Mouse (Mus musculus): ENCODE measurements around the gene Slit3. TPM values are rescaled to one million over a fixed set of nuclear protein-coding genes. Genes with fewer than 3 reads are reported as not detected.
A peak's percentile ranks its signal among the peaks of the same experiment; 100 is the strongest.

Gene Slit3
- polyA plus RNA-seq, 1 experiment from 2014 or later: 14.3 TPM

DNA sequence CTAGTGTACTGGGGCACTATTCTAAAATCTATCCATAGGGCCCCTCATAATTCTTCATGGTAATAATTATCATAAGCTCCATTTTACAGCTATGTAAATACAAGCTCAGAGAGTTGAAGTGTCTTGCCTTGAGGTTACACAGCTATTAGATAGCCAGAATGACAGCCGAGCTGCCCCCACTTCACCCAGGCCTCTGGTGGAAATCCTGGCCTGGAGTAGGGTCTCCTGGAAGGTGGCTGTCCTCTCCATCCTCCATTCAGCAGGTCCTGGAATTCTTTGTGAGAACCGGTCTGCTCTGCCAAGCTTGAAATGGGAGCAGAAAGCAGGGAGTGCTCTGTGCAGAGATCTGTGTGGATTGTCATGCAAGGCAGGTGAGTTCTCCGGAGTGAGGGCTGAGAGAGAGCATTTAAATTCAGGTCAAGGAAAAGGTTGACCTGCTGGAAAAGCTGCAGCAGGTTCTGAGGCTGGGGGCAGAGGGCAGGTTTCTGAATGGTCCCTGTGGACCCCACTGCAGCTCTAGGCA, 517.9 kb downstream of the Slit3 start:
- no peak overlapping the region; the same call in 1 of the 2 replicates for H3K27ac ChIP-seq
- no peaks in the 10 kb centered on the region; the same call in none of the 2 replicates for H3K4me1 ChIP-seq (replicated peaks; ENCODE audit: control insufficient read depth, insufficient read depth, low read length)
- WGBS: 16% methylated on average over 3 of the region's 3 CpGs
- no peaks in the 10 kb centered on the region for H3K36me3 ChIP-seq (replicated peaks; ENCODE audit: control insufficient read depth, insufficient read depth)
- no peak overlapping the region for H3K4me3 ChIP-seq (replicated peaks; ENCODE audit: low read length)
- ATAC-seq (ENCODE audit: low FRiP score) (no peak), DNase-seq (ENCODE audit: low spot score) (no peak)
- H3K27me3 ChIP-seq (ENCODE audit: control insufficient read depth, insufficient read depth, low read length): no peaks in the 10 kb centered on the region
- H3K9ac ChIP-seq: 0 out of 2 replicates have a peak overlapping the region, but pooled peaks have one; percentile 8
- no peaks in the 10 kb centered on the region for H3K9me3 ChIP-seq (ENCODE audit: control insufficient read depth, low read length)
- peak overlapping the region; percentile 11; the same call in 1 of the 2 replicates for H3K4me2 ChIP-seq (replicated peaks)

DNA sequence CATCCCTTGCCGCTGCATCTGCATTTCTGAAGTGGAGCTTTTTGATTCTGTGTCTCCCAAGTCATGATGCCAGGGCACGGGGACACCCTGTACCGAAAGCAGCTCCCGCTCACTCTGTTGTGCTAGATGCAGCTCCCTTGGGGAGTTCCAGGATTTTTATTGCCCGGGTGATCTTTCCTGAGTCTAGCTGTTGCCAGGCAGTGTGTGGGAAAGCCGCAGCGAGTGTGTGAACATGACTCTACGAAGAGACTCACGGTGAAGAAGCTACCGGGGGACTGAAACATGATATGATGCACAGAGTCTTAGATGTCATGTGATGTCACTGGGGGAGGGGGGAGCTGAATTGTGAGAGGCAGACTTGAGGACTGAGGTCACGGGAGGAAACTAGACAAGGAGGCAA, 518.4 kb downstream of the Slit3 start:
- Histone ChIP-seq H3K4me3 (replicated peaks; ENCODE audit: low read length) (no peak overlapping the region), H3K27ac (no peak overlapping the region; the same call in 1 of the 2 replicates), H3K27me3 (ENCODE audit: control insufficient read depth, insufficient read depth, low read length) (no peaks in the 10 kb centered on the region), H3K9ac (0 out of 2 replicates have a peak overlapping the region, but pooled peaks have one; percentile 8), H3K9me3 (ENCODE audit: control insufficient read depth, low read length) (no peaks in the 10 kb centered on the region), H3K36me3 (replicated peaks; ENCODE audit: control insufficient read depth, insufficient read depth) (no peaks in the 10 kb centered on the region), H3K4me2 (replicated peaks) (peak overlapping the region; percentile 11; the same call in 1 of the 2 replicates), H3K4me1 (replicated peaks; ENCODE audit: control insufficient read depth, insufficient read depth, low read length) (no peaks in the 10 kb centered on the region; the same call in none of the 2 replicates)
- no peak for ATAC-seq (ENCODE audit: low FRiP score)
- 11% methylated on average over 11 of the region's 11 CpGs for WGBS
- DNase-seq (ENCODE audit: low spot score): no peak

- H3K4me3 ChIP-seq (replicated peaks; ENCODE audit: low read length): no peak overlapping the region
- ATAC-seq (ENCODE audit: low FRiP score): peak; percentile 77
- H3K9me3 ChIP-seq (ENCODE audit: control insufficient read depth, low read length): no peaks in the 10 kb centered on the region
- no peak for DNase-seq (ENCODE audit: low spot score)
- no peaks in the 10 kb centered on the region for H3K27me3 ChIP-seq (ENCODE audit: control insufficient read depth, insufficient read depth, low read length)
- no peaks in the 10 kb centered on the region for H3K36me3 ChIP-seq (replicated peaks; ENCODE audit: control insufficient read depth, insufficient read depth)
- no peak overlapping the region for H3K4me2 ChIP-seq (replicated peaks)
- no peak overlapping the region for H3K9ac ChIP-seq
- no peak overlapping the region for H3K27ac ChIP-seq
- 61% methylated on average over 10 of the region's 10 CpGs for WGBS
- H3K4me1 ChIP-seq (replicated peaks; ENCODE audit: control insufficient read depth, insufficient read depth, low read length): no peaks in the 10 kb centered on the region
Observed at GRCm38 (mm10) chr11:35651286-35651685, 530.3 kb downstream of the Slit3 start.

GRCm38 (mm10) chr11:35655836-35656235, 534.8 kb downstream of the Slit3 start:
- no peak overlapping the region for H3K4me3 ChIP-seq (replicated peaks; ENCODE audit: low read length)
- no peaks in the 10 kb centered on the region; the same call in 1 of the 2 replicates for H3K27me3 ChIP-seq (ENCODE audit: control insufficient read depth, insufficient read depth, low read length)
- no peaks in the 10 kb centered on the region for H3K9me3 ChIP-seq (ENCODE audit: control insufficient read depth, low read length)
- no peak for ATAC-seq (ENCODE audit: low FRiP score)
- no peak for DNase-seq (ENCODE audit: low spot score)
- H3K4me1 ChIP-seq (replicated peaks; ENCODE audit: control insufficient read depth, insufficient read depth, low read length): no peaks in the 10 kb centered on the region
- no peak overlapping the region for H3K9ac ChIP-seq
- H3K4me2 ChIP-seq (replicated peaks): no peak overlapping the region
- H3K36me3 ChIP-seq (replicated peaks; ENCODE audit: control insufficient read depth, insufficient read depth): no peaks in the 10 kb centered on the region
- H3K27ac ChIP-seq: no peak overlapping the region

GRCm38 (mm10) chr11:35657582-35657981, 536.6 kb downstream of the Slit3 start:
- no peaks in the 10 kb centered on the region for H3K4me1 ChIP-seq (replicated peaks; ENCODE audit: control insufficient read depth, insufficient read depth, low read length)
- ATAC-seq (ENCODE audit: low FRiP score): no peak
- WGBS: 88% methylated on average over 6 of the region's 6 CpGs
- H3K9me3 ChIP-seq (ENCODE audit: control insufficient read depth, low read length): no peaks in the 10 kb centered on the region
- no peaks in the 10 kb centered on the region for H3K36me3 ChIP-seq (replicated peaks; ENCODE audit: control insufficient read depth, insufficient read depth)
- no peak overlapping the region for H3K27ac ChIP-seq
- H3K4me3 ChIP-seq (replicated peaks; ENCODE audit: low read length): no peak overlapping the region
- DNase-seq (ENCODE audit: low spot score): no peak
- H3K27me3 ChIP-seq (ENCODE audit: control insufficient read depth, insufficient read depth, low read length): peaks cover 3% of the 10 kb centered on the region; the same call in 1 of the 2 replicates
- H3K4me2 ChIP-seq (replicated peaks): no peak overlapping the region
- no peak overlapping the region for H3K9ac ChIP-seq

GRCm38 (mm10) chr11:35660967-35661366, 539.9 kb downstream of the Slit3 start:
- H3K27ac ChIP-seq: no peak overlapping the region
- H3K27me3 ChIP-seq (ENCODE audit: control insufficient read depth, insufficient read depth, low read length): peaks cover 3% of the 10 kb centered on the region; the same call in 1 of the 2 replicates
- WGBS: 92% methylated on average over 4 of the region's 4 CpGs
- H3K9ac ChIP-seq: no peak overlapping the region
- H3K4me3 ChIP-seq (replicated peaks; ENCODE audit: low read length): no peak overlapping the region
- no peak for ATAC-seq (ENCODE audit: low FRiP score)
- H3K4me2 ChIP-seq (replicated peaks): no peak overlapping the region
- H3K9me3 ChIP-seq (ENCODE audit: control insufficient read depth, low read length): no peaks in the 10 kb centered on the region
- no peaks in the 10 kb centered on the region for H3K36me3 ChIP-seq (replicated peaks; ENCODE audit: control insufficient read depth, insufficient read depth)
- DNase-seq (ENCODE audit: low spot score): no peak
- H3K4me1 ChIP-seq (replicated peaks; ENCODE audit: control insufficient read depth, insufficient read depth, low read length): no peaks in the 10 kb centered on the region

DNA sequence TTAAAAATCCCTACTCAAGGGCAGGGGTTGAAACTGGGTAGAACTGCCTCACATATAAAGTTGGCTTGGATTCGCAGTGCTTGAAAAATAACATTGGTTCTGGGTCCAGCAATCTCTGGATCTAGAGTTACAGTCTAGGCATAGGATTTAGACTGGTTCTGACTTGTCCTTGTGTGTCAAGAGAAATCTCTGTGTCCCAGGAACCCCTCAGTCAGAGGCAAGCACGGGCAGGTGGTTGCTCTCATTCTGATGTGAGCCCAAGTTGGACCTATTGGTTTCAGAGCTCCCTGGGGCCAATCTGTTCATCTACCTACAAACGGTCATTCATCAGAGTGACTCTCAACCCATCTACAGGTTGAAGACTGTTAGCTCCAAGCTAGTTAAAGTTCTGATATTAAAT, 541.9 kb downstream of the Slit3 start:
- H3K27ac ChIP-seq: no peak overlapping the region
- H3K9me3 ChIP-seq (ENCODE audit: control insufficient read depth, low read length): no peaks in the 10 kb centered on the region
- 93% methylated on average over 3 of the region's 3 CpGs for WGBS
- ATAC-seq (ENCODE audit: low FRiP score): no peak
- no peak overlapping the region for H3K9ac ChIP-seq
- peaks cover 3% of the 10 kb centered on the region; the same call in 1 of the 2 replicates for H3K27me3 ChIP-seq (ENCODE audit: control insufficient read depth, insufficient read depth, low read length)
- no peak overlapping the region for H3K4me2 ChIP-seq (replicated peaks)
- DNase-seq (ENCODE audit: low spot score): no peak
- H3K4me3 ChIP-seq (replicated peaks; ENCODE audit: low read length): no peak overlapping the region
- no peaks in the 10 kb centered on the region for H3K36me3 ChIP-seq (replicated peaks; ENCODE audit: control insufficient read depth, insufficient read depth)
- no peaks in the 10 kb centered on the region for H3K4me1 ChIP-seq (replicated peaks; ENCODE audit: control insufficient read depth, insufficient read depth, low read length)

DNA sequence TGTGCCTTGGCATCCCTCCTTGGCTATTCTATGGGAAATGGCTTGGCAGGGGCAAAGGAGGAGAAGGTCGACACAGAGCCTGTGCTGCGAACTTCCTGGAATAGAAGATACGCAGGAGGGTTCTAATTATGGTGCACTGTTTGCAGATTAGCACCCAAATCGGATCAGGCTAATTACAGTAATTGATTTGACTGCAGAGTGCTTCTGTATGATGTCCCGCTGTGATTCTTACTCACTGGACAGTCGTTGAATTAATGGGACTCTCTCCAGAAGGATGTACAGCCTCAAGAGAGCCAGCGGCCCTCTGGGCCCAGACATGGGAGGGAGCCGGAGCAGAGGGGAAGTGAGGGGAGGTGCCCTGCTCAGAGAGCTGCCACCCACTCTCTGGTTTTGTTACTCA, 542.6 kb downstream of the Slit3 start:
- no peak for DNase-seq (ENCODE audit: low spot score)
- 48% methylated on average over 8 of the region's 8 CpGs for WGBS

DNA sequence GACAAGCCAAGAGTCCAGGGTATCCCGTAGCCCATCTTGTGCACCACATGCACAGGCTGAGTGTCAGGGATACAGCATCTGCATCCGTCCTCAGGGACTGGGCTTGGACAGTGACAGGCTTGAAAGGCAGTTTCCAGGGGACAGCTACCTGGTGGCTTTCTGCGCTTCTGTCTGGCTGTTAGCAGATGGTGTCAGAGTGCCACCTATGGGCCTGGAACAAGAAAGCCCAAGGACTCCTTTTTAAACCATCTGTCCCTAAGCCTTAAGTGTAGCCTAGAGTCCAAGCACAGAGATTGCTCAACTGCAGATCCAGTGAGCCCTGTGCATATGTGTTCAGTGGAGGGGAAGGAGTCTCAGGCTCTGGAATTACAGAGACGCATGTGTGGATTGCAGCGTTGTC, 544.0 kb downstream of the Slit3 start:
- H3K36me3 ChIP-seq (replicated peaks; ENCODE audit: control insufficient read depth, insufficient read depth): no peaks in the 10 kb centered on the region
- ATAC-seq (ENCODE audit: low FRiP score) (peak; percentile 61), DNase-seq (ENCODE audit: low spot score) (peak; percentile 70)
- H3K4me3 ChIP-seq (replicated peaks; ENCODE audit: low read length): no peak overlapping the region
- 51% methylated on average over 5 of the region's 5 CpGs for WGBS
- H3K27me3 ChIP-seq (ENCODE audit: control insufficient read depth, insufficient read depth, low read length): 0 out of 2 replicates have a peak, but pooled peaks cover 3% of the 10 kb centered on the region
- no peak overlapping the region for H3K9ac ChIP-seq
- H3K4me2 ChIP-seq (replicated peaks): no peak overlapping the region
- H3K27ac ChIP-seq: no peak overlapping the region
- H3K9me3 ChIP-seq (ENCODE audit: control insufficient read depth, low read length): no peaks in the 10 kb centered on the region
- H3K4me1 ChIP-seq (replicated peaks; ENCODE audit: control insufficient read depth, insufficient read depth, low read length): no peaks in the 10 kb centered on the region

More for the DNA sequence above, 542.6 kb downstream of the Slit3 start:
- Histone ChIP-seq H3K27me3 (ENCODE audit: control insufficient read depth, insufficient read depth, low read length) (peaks cover 3% of the 10 kb centered on the region; the same call in 1 of the 2 replicates), H3K36me3 (replicated peaks; ENCODE audit: control insufficient read depth, insufficient read depth) (no peaks in the 10 kb centered on the region), H3K9me3 (ENCODE audit: control insufficient read depth, low read length) (no peaks in the 10 kb centered on the region), H3K4me3 (replicated peaks; ENCODE audit: low read length) (no peak overlapping the region), H3K4me2 (replicated peaks) (no peak overlapping the region), H3K4me1 (replicated peaks; ENCODE audit: control insufficient read depth, insufficient read depth, low read length) (no peaks in the 10 kb centered on the region), H3K27ac (no peak overlapping the region), H3K9ac (no peak overlapping the region)
- ATAC-seq (ENCODE audit: low FRiP score): no peak

All from hindbrain, embryonic 14.5 days (tissue).